Mouse (Mus musculus): ENCODE results near the gene Camsap2.

Gene Camsap2

DNA sequence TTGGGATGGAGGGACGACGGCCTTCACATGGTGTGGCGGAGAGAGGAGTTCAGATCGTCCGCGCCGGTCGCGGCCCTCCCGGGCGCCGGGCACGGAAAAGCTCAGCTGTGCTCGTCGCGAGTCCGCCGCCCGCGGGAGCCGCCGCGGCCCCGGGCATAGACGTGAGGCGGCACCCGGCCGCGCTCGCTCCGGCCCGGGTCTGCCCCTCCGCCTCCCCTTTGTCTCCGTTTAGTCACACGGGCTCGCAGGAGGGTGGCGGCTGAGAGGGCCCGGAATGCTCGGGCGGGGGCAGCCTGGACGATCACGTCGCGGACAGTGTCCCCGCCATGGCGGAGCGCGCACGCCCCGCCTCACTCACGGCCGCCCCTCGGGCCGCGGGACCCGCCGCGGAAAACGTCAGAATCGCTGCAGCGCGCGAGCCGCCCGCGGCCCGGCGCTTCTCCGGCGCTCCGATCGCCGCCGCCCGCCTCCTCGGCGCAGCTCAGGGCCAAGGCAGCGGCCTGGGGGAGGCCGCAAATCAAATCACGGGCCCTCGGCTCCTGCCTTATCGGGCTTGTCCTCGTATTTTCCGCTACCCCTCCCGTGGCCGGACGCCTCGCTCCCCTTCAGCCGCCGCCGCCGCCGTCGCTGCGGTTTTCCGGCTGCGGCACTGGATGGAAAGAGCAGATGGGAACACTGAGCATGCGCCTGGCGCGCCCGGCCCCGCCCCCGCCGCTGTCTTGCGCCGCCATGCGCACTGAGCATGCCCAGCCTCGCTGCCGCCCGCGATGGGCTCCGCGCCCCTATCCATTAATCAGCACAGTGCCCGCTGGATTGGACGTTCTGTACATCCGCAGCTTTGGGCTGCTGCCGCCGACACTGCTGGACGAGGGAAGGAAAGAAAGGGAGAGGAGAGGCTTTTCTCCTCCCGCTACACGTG, at the start of gene Camsap2:
Camsap2 (minus strand) TSS at position 651 of the 919 bp plus-strand sequence.
- DNase-seq (ENCODE audit: extremely low read depth, low read depth, low spot score), result no peak

DNA sequence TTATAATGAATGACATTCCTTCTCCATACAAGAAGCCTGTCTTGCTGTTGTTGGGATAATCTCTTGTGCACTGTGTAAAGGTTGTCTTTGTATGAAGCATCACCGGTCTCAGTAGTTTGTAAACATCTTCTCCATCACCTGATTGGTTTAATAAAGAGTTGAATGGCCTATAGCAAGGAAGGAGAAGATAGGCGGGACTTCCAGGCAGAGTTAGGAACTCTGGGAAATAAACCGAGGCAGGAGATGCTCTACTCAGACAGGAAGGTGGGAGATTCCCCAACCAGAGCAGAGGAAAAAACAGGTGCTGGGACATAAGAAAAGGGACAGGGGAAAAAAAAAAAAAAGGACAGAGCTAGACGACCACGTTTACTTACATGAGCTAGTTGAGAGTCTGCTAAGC, 49.2 kb upstream of the Camsap2 start:
- no peak for DNase-seq (ENCODE audit: extremely low read depth, low read depth, low spot score)

DNA sequence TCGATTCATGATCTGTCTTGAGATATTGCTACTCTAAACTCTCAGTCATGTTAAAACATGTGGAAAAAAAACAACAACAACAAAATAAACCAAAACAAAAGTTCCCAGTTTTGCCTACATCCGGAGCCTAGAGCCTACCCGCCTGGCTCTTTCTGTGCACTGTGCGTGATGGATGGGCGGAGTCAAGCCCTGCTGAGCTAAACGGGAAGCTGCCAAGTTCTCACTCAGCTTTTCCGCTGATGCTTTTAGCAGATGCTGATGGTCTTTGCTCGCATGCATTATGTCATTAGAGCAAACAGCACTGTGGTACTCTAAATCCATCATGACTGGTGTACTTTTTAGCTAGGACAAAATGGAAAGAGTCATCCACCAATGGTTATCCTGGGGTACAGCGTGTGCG, 48.6 kb upstream of the Camsap2 start:
- no peak for DNase-seq (ENCODE audit: extremely low read depth, low read depth, low spot score)

DNA sequence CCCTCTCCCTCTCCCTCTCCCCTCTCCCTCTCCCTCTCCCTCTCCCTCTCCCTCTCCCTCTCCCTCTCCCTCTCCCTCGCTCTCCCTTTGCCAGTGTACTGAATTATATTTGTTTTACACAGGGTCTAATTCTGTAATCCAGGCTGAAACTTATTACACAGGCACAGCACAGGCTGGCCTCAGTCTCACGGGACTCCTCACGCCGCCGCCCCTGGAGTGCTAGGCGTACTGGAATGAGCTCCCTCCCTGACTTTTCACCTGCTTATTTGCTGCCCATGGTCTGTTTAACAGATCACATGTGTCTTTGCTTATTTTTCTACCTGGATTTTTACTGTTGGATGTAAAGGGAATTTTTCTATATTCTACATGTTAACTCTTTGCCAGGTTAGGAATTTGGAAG, 41.0 kb upstream of the Camsap2 start:
- no peak for DNase-seq (ENCODE audit: extremely low read depth, low read depth, low spot score)

DNA sequence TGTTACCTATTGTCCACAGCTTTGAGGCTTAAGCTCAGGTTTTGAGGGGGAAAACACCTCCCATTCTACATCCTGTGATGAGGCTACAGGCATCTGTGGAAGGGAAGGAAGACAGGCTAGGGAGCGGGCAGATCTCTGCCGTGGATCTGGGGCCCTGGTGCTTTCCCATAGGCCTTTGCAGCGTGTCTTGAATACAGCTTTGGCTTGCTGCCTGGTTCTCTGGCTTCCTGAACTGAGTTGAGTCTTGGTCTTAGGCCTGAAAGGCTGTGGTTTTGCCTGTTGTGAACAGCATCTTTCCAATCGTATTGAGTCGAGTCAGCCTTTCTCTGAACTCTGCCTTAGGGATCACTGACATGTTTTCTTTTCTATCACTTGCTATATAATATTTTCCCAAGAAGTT, 35.7 kb upstream of the Camsap2 start:
- DNase-seq (ENCODE audit: extremely low read depth, low read depth, low spot score), result no peak

DNA sequence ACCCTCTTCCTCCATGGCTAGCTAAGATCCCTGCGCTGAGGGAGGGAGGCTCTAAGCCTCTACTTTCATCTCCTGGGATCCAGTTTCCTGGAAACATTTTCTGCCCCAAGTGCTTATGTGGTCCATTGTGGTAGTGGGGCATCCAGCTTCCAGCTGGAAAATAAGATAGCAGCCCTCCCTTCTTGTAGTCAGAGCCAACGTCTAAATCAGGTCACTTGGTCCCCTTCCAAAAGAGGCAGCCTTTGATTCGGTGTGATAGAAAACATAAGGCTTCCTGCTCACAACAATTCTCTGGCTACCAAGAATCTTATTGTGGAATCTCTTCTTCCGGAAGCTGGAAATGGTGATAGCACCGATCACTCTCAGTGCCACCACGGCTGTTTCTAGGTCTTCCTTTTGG, 35.3 kb upstream of the Camsap2 start:
- no peak for DNase-seq (ENCODE audit: extremely low read depth, low read depth, low spot score)

DNA sequence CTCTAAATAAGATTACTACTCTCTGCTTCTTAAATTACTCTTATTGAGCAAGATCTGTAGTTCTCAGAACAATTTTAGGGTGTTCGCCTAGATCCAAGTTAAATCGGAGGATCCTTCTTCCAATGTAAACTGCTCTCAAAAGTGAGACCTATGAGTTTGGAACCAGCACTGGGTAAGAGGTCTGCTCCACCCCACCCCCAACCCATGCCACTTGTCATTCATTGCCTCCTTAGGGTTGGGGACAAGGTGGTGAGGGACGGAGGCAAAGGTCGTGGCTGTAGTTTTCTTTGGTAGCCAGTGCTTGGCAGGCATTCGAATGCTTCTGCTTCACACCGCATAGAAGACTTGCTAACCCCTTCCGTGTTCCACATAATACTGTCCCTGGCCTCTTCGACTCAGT, 34.7 kb upstream of the Camsap2 start:
- DNase-seq (ENCODE audit: extremely low read depth, low read depth, low spot score), result no peak

DNA sequence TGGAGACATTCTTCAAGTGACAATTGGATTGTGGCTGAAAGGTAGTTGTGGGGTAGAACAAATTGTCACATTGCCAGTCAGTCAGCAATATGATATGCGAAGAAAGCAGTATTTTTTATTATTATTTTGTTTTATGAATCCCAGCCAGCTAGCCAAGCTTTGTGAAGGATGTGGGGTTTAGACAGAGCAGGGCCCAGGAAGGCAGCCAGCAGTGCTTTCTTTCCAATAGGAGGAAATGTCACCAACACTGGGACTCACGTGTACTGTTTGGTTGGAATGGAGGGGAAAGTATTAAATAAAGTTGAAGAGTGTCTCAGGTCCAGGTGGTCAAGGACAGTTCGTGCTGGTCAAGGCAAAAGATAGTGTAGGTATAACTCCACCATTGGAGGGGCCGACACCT, 34.3 kb upstream of the Camsap2 start:
- no peak for DNase-seq (ENCODE audit: extremely low read depth, low read depth, low spot score)

DNA sequence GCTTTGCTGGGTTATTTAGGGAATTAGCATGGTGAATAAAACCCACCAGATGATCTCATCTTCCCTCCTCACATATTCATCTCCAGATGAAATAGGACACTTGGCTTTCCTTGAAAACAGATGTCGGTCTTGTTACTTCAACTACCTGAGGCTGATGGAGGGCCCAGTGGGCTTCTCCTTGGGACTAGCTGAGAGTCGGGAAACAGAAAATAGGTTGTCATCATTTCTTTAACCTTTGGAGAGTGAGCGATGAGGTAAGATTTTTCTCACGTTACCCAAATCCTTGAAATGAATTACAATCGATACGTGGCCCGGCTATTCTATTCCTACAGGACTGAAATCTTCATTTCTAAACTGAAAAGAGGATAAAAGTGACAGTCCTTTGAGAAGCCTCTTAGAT, 33.4 kb upstream of the Camsap2 start:
- DNase-seq (ENCODE audit: extremely low read depth, low read depth, low spot score), result no peak

DNA sequence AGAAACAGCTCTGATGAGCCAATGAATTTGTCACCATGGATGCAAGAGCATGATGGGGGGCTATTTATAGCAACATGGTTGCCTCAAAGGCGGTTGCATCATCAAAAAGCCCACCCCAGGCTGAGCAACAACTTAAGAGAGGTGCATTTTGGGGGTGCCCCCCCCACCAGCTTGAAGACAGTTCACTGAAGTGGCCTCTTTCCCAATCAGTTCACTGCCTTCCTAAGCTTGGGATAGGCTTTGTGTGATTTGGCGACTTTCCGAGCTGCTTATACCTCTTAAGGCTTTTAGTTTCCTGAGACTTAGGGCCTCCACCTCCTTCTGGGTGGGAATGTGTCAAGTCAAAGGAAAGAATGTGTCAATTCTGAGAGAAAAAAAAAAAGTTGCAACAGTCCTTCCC, 20.1 kb upstream of the Camsap2 start:
- no peak for DNase-seq (ENCODE audit: extremely low read depth, low read depth, low spot score)

DNA sequence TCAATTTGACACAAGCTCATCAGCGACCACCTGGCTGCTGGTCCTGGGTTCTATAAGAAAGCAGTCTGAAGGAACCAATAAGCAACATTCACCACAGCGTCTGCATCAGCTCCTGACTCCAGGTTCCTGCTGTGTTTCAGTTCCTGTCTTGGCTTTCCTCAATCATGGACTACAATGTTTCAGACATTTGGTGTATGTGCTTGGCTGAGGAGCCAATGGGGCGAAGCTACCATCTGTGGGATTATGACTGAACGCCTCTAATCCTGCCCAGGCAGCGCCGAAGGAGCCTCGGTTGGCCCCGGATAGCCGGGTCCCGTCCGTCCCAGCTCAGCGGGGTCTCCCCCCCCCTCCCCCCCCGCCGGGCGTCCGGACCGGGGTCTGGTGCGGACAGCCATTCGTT, 18.8 kb upstream of the Camsap2 start:
- no peak for DNase-seq (ENCODE audit: extremely low read depth, low read depth, low spot score)

DNA sequence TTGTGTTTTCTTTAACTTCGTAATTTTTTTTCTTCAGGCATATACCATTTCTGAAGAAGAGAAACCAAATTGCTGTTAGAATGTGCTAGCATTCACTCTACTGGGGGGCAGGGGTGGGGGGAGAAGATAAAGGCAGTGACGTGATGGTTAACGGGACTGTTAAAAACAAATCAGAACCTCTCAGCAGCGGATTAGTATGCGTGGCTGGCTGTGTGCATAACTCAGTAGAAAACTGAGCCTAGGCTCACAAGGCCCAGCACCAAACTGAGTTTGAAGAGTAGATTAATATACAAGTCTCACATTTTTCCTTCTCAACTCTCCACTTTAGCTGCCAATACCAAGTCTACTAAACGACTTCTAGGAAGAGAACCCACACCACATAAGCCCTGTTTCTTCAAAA, 17.1 kb upstream of the Camsap2 start:
- DNase-seq (ENCODE audit: extremely low read depth, low read depth, low spot score), result no peak

DNA sequence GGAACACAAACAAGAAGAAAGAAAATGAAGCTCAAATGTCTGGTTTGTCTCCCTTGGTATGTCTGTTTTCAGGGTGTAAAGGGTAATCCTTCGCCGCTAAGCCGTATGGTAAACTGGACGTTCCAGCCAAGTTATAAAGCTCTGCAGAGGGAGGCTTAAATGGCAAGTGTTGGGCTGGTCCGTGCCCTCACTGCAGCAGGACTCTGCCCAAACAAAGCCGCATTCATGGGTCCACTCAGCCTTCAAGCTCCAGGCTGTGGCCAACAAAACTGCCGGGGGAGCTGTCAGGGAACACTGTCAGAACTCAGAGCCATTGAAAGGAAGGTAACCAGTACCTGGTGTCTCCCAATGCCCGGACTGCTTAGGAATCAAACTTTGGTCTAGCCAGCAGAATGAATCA, 16.7 kb upstream of the Camsap2 start:
- DNase-seq (ENCODE audit: extremely low read depth, low read depth, low spot score), result no peak

DNA sequence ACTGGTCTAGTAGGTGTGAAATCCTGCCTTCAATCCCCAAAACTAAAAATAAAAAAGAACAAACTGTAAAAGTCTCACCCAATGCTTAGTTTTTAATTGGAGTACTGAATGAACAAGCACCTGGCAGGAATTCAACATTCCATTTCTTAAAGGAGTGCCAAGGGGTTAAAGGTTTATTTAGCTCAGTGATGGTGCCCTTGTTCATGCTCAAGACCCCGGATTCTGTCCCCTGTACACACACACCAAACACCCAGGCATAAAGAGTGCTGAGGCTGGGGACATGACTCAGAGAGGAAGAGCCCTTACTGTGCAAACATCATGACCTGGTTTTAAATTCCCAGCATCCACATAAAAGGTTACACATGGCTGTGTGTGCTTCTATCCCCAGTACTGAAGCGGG, 15.5 kb upstream of the Camsap2 start:
- DNase-seq (ENCODE audit: extremely low read depth, low read depth, low spot score), result no peak

DNA sequence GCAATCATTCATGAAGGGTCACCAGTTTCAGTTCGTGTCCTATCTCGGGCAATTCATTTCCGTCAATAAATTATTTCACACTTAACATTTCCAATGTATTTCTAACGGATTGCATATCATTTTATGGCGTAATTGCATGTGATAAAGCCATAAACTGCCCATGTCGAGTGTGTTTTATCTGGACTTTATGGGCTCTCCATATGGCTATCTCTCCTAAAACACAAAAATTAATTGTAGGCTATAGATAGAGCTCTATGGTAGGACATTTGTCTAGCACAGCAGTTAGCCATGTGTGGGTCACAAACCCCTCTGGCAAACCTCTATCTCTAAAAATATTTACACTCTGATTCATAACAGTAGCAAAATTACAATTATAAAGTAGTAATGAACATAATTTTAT, 15.0 kb upstream of the Camsap2 start:
- DNase-seq (ENCODE audit: extremely low read depth, low read depth, low spot score), result no peak

DNA sequence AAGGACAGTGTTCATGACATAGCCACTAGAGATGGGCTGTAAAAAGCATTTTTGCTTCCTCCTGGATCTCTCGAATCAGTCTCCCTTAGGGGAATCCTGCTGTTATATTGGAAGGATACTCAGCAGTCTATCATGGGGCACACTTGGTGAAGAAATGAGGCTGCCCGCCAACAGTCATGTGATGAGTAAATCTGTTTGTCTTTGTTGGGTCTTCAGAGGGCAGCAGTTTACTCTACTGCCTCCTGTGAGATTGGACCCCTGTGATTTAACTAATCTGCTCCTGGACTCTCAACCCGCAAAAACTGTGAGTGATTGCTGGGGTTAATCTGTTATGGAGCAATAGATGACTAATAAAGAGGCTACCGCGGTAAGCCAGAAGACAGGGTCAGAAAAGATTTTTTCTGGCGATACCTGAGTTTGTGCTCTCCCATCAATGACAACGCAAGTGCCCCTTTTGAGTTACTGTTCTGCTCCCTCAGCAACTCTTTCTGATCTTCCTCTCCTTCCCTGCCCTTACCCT, 13.0 kb upstream of the Camsap2 start:
- no peak for DNase-seq (ENCODE audit: extremely low read depth, low read depth, low spot score)

DNA sequence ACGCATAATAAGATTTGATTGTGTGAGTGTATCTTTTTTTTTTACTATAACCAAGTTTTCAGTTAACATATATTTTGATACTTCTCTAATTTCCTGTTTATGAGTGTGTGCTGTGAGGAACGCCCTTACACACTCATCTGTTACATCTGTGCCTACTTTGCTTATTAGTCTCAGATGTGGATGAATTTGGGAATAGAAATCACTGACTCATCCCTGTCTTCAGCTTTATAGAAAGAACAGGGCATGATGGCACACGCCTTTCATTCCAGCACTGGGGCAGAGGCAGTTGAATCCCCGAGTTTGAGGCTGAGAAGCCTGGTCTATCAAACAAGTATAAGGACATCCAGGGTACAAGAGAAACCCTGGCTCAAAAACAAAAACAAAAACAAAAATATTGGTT, 9.7 kb upstream of the Camsap2 start:
- no peak for DNase-seq (ENCODE audit: extremely low read depth, low read depth, low spot score)

DNA sequence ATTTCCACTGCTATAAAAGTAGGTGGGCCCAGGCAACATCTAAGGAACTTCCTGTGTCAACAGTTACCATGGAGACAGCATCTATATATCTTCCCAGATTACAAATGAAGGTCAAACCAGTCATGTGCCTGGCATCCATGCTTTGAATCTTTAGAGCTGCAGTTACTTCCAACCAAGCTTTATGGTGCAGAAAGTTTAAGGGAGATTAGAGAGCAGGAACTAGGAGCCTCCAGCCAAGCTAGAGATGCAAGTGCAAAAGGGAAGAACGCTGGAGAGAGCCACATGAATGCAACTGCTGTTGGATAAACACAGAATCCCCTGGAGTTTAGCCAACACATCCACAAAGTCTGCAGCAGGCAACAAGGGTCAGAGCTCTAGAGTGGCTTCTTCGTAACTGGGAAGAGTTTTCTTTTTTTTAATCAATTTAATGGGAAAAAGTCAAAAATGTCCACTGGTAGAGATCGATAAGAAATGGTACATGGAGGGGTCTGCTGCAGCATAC, 4.8 kb upstream of the Camsap2 start:
- DNase-seq (ENCODE audit: extremely low read depth, low read depth, low spot score), result no peak

DNA sequence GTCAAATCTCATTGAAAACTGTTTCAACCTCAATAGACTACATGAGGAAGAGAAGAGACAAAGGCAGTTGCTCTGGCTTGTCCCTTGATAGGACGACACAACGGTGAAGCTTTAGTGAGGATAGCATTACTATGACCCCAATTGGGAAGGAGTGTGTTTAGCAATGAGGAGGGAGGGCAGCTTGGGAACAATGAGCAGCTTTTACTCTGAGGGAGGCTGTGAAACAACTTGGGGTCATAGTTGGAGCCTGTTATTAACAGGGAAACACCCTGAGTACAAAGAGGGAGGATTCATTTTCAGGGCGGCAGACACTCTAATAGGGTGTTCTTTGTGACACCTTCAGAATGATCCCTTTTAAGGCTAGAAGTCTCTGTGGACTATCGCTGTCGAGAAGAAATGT, 2.2 kb upstream of the Camsap2 start:
- DNase-seq (ENCODE audit: extremely low read depth, low read depth, low spot score), result no peak

DNA sequence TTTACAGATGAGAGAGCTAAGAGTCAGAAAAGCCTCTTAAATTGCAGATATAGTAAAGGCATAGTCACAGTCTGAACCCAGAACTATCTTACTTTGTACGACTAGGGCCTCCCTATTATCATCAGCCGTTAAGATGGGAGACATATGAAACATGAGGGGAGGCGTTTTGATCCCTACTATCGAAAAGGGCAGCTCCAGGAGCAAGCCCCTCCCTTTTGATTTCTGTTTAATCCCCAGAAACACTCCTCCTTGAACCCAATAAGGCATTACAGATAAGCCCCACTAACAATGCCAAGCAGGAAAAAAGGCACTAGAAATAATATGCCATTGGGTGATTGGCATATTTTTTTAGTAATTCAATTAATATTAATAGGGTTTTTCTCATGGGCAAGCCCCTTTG, 1.2 kb upstream of the Camsap2 start:
- no peak for DNase-seq (ENCODE audit: extremely low read depth, low read depth, low spot score)

DNA sequence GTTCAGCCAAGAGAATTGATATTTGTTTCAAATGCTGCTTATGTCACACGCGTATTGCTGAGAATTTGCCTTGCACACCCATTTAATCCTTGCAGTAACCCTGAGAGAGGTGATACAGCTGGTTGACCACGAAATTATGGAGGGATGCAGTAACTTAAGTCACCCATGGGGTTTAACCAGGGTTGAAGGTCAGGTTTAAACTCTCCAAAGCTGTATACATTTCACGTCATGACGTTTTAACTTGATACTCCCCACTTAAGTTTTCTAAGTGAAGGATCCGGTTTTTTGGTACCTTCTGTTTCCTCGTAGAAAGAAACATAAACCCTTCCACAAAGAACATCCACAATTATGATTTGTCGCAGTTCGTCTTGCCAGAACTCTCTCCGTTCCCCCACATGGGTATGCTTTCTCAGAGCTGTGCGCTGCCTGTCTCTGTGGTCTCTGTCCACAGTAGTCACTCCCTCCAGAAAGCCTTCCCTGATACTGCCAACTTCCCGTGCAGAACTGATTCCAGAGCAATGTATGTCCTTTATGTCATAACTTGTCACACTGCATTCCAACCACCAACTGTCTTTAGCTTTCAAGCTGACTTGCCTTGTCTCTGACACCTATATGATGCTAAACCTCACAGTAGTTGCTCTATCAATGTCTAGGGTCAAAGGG, 600 bp upstream of the Camsap2 start:
- DNase-seq (ENCODE audit: extremely low read depth, low read depth, low spot score), result no peak

DNA sequence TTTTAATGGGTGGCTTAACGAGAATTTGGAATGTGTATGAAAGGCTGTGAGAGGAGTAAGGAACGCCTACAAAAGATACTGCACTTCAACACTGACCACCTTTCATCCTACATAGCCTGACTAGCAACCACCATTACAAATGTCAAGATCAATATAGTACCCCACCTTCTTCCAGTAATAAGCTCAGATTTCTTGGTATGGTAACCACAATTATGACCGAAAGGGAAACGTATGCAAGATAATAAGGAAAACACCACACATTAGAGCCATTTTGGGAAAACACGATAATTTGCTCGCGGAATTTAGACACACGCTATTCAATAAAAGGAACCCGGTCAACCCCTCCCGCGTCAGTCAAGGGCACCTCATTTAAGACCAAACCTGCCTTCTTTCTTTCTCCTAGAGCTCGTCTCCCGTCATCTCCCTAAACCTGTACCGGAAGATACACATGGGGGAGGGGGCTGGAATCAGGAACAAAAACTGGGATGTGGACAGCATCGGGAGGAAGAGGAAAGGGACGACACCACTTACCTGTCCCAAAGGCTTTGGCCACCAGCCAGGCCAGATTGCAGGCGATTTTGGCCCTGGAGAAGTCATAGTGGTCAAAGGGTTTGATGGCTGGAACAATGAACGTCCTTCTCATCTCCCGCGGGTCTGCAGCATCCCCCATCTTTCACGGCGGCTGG, 993 bp downstream of the Camsap2 start:
- no peak for DNase-seq (ENCODE audit: extremely low read depth, low read depth, low spot score)
